ENCODE assay signal across 21 mouse cellular contexts in genomic region chr5:39337917-39338316, GRCm38 (mm10).
DNase-seq lines count a peak whose midpoint lies in the region; ATAC-seq and TF ChIP-seq lines count a peak whose summit lies in the region.
"Had no signal": no experiment of that assay in that cellular context is flagged by ENCODE, and none has a peak within 500 bp of the region (broad histone marks: within the 10 kb centered on the region; RNA-seq: fewer than 3 reads in every experiment).

No protein-coding gene starts in this region.

- no peak for TF ChIP-seq EP300 in CH12.LX (IDR thresholded peaks at IDR 0.05; ENCODE audit: low read length)

- TF ChIP-seq CTCF in CH12.LX (conservative IDR thresholded peaks at IDR 0.05 in 1 of 2, IDR thresholded peaks at IDR 0.05 in 1 of 2; ENCODE audit: low read depth in 2 of 2, low read length in 2 of 2), result no peak

- in situ Hi-C loops in CH12.LX (cut with MboI; ENCODE audit: low pct_ligation_motif_present, low pct_unique_long_range_greater_than_20kb, low sequenced_read_pairs), result no loop called here

- H3K27ac ChIP-seq in CH12.LX (ENCODE audit: insufficient read depth, low read depth), result no peak overlapping the region
- no peak overlapping the region for H3K27ac ChIP-seq in midbrain, embryonic 15.5 days
- H3K27ac ChIP-seq: embryonic facial prominence, embryonic 10.5 days; embryonic facial prominence, embryonic 12.5 days; forebrain, embryonic 13.5 days; forebrain, embryonic 15.5 days had no signal

- H3K4me1 ChIP-seq in CH12.LX (ENCODE audit: control insufficient read depth in 1 of 2, insufficient read depth in 2 of 2), result peaks cover 0 to 32% of the 10 kb centered on the region in 2 experiments; a peak in 1 of 4 replicates
- H3K4me1 ChIP-seq in midbrain, embryonic 15.5 days, result no peaks in the 10 kb centered on the region
- H3K4me1 ChIP-seq: embryonic facial prominence, embryonic 10.5 days; embryonic facial prominence, embryonic 12.5 days; forebrain, embryonic 13.5 days; forebrain, embryonic 15.5 days had no signal

- H3K9me3 ChIP-seq in CH12.LX (replicated peaks; ENCODE audit: low read length), result no peaks in the 10 kb centered on the region
- no peaks in the 10 kb centered on the region for H3K9me3 ChIP-seq in midbrain, embryonic 15.5 days
- H3K9me3 ChIP-seq: embryonic facial prominence, embryonic 10.5 days; embryonic facial prominence, embryonic 12.5 days; forebrain, embryonic 13.5 days; forebrain, embryonic 15.5 days had no signal

- no peaks in the 10 kb centered on the region for H3K36me3 ChIP-seq in CH12.LX (replicated peaks in 1 of 2; ENCODE audit: control insufficient read depth in 1 of 2, insufficient read depth in 1 of 2, low read length in 1 of 2)
- no peaks in the 10 kb centered on the region for H3K36me3 ChIP-seq in midbrain, embryonic 15.5 days (replicated peaks)
- H3K36me3 ChIP-seq: embryonic facial prominence, embryonic 10.5 days; embryonic facial prominence, embryonic 12.5 days; forebrain, embryonic 15.5 days had no signal

- H3K9ac ChIP-seq in CH12.LX (ENCODE audit: insufficient read depth, low read depth), result no peak overlapping the region
- no peak overlapping the region for H3K9ac ChIP-seq in midbrain, embryonic 15.5 days
- H3K9ac ChIP-seq: embryonic facial prominence, embryonic 12.5 days; forebrain, embryonic 13.5 days; forebrain, embryonic 15.5 days; forebrain, postnatal 0 days had no signal

- dilution Hi-C loops in CH12.LX (cut with MboI; ENCODE audit: extremely low pct_ligation_motif_present, extremely low pct_unique_long_range_greater_than_20kb, low sequenced_read_pairs), result no loop called here

- H3K4me3 ChIP-seq in CH12.LX (replicated peaks in 1 of 3; ENCODE audit: low read depth in 2 of 3, low read length in 2 of 3, poor library complexity in 1 of 3), result no peak overlapping the region
- no peak overlapping the region for H3K4me3 ChIP-seq in midbrain, embryonic 15.5 days
- H3K4me3 ChIP-seq: embryonic facial prominence, embryonic 10.5 days; embryonic facial prominence, embryonic 12.5 days; forebrain, embryonic 13.5 days; forebrain, embryonic 15.5 days had no signal

- no peaks in the 10 kb centered on the region for H3K27me3 ChIP-seq in CH12.LX (replicated peaks)
- no peaks in the 10 kb centered on the region for H3K27me3 ChIP-seq in midbrain, embryonic 15.5 days (replicated peaks)
- H3K27me3 ChIP-seq: embryonic facial prominence, embryonic 12.5 days; forebrain, embryonic 13.5 days; forebrain, embryonic 15.5 days had no signal

- 92% methylated on average over 1 of the region's 1 CpGs for WGBS in midbrain, embryonic 15.5 days

- no peak for TF ChIP-seq POLR2A in CH12.LX (IDR thresholded peaks at IDR 0.05; ENCODE audit: low read depth, low read length)

- H3K4me2 ChIP-seq in CH12.LX (ENCODE audit: insufficient read depth, low read depth, poor library complexity, severe bottlenecking), result no peak overlapping the region
- H3K4me2 ChIP-seq in midbrain, embryonic 15.5 days, result no peak overlapping the region
- H3K4me2 ChIP-seq: embryonic facial prominence, embryonic 12.5 days; forebrain, embryonic 13.5 days; forebrain, embryonic 15.5 days had no signal

- DNase-seq in CH12.LX (ENCODE audit: extremely low read depth), result peak; percentile 34
- no peak for DNase-seq in kidney, adult 18-20 months
- DNase-seq: adrenal gland, adult 2 months; adrenal gland, postnatal 10 days; adrenal gland, postnatal 25 days; B cell, adult 2 months; cerebellum, adult 11 months; cerebellum, adult 18-20 months; cerebellum, adult 8-10 months; cerebellum, adult 9-11 months; cerebellum, postnatal 14 days; cerebellum, postnatal 36 days; forebrain, postnatal 0 days had no signal

- ATAC-seq in granulocyte monocyte progenitor cell, adult 5-6 weeks (replicated peaks; ENCODE audit: poor library complexity, severe bottlenecking), result peak; percentile 52
- peak; percentile 59 for ATAC-seq in megakaryocyte progenitor cell, adult 5-6 weeks (replicated peaks; ENCODE audit: poor library complexity)
- ATAC-seq in midbrain, embryonic 15.5 days (replicated peaks), result no peak
- ATAC-seq: CD4-positive, CD25-positive, alpha-beta regulatory T cell, adult 4 months; forebrain, embryonic 13.5 days; forebrain, embryonic 15.5 days; forebrain, postnatal 0 days had no signal

- TF ChIP-seq RAD21 in CH12.LX (IDR thresholded peaks at IDR 0.05; ENCODE audit: low read depth, low read length), result no peak

- no peaks in the 10 kb centered on the region for H3K79me2 ChIP-seq in CH12.LX (replicated peaks; ENCODE audit: control insufficient read depth, extremely low read depth, insufficient read depth, poor library complexity, severe bottlenecking)

TF ChIP-seq in CH12.LX, 34 proteins besides CTCF, POLR2A, EP300 and RAD21:
- TF ChIP-seq RCOR1 (conservative IDR thresholded peaks at IDR 0.05; ENCODE audit: low read depth, low read length), result no peak
- no peak for TF ChIP-seq BHLHE40 (IDR thresholded peaks at IDR 0.05; ENCODE audit: low read depth, low read length)
- TF ChIP-seq PAX5 (IDR thresholded peaks at IDR 0.05; ENCODE audit: low read length), result no peak
TF ChIP-seq in CH12.LX: peak in this region for 0.
